Mouse (Mus musculus): Measurements from ENCODE around the gene Eprs. TPM values are rescaled to one million over a fixed set of nuclear protein-coding genes. Genes with fewer than 3 reads are reported as not detected.

Eprs gene
- total RNA-seq, 2 experiments from 2014 or later = 71.6 to 79.3 TPM

GRCm38 (mm10) chr1:185364183-185364540, 1.3 kb downstream of the Eprs start:
- no peak for TF ChIP-seq CTCF (IDR thresholded peaks at IDR 0.05)
- no peak overlapping the region for H3K27ac ChIP-seq
- H3K4me3 ChIP-seq = peak overlapping the region; percentile 91
- DNase-seq (ENCODE audit: extremely low spot score in 1 of 2, low spot score in 2 of 2) = no peak
- intact Hi-C loops (cut with DNase I) = no loop called here

GRCm38 (mm10) chr1:185367383-185367782, 4.5 kb downstream of the Eprs start:
- Histone ChIP-seq H3K27ac (no peak overlapping the region), H3K4me3 (no peak overlapping the region)
- TF ChIP-seq CTCF (IDR thresholded peaks at IDR 0.05) = no peak
- no peak for DNase-seq (ENCODE audit: extremely low spot score in 1 of 2, low spot score in 2 of 2)
- intact Hi-C loops (cut with DNase I) = no loop called here

- H3K4me3 ChIP-seq = no peak overlapping the region
- TF ChIP-seq CTCF (IDR thresholded peaks at IDR 0.05) = no peak
- H3K27ac ChIP-seq = no peak overlapping the region
- DNase-seq (ENCODE audit: extremely low spot score in 1 of 2, low spot score in 2 of 2) = no peak
- intact Hi-C loops (cut with DNase I) = no loop called here
These were observed 7.1 kb downstream of the Eprs start for GRCm38 (mm10) chr1:185369979-185370378.

GRCm38 (mm10) chr1:185376390-185376789, 13.5 kb downstream of the Eprs start:
- intact Hi-C loops (cut with DNase I) = no loop called here
- Histone ChIP-seq H3K4me3 (no peak overlapping the region), H3K27ac (no peak overlapping the region)
- peak in 1 of 2 experiments; percentile 16 for DNase-seq (ENCODE audit: extremely low spot score in 1 of 2, low spot score in 2 of 2)
- TF ChIP-seq CTCF (IDR thresholded peaks at IDR 0.05) = no peak

- no peak for TF ChIP-seq CTCF (IDR thresholded peaks at IDR 0.05)
- no peak overlapping the region for H3K27ac ChIP-seq
- intact Hi-C loops (cut with DNase I) = no loop called here
- no peak overlapping the region for H3K4me3 ChIP-seq
- no peak for DNase-seq (ENCODE audit: extremely low spot score in 1 of 2, low spot score in 2 of 2)
These were observed 14.6 kb downstream of the Eprs start for GRCm38 (mm10) chr1:185377429-185377828.

GRCm38 (mm10) chr1:185401615-185402014, 38.8 kb downstream of the Eprs start:
- Histone ChIP-seq H3K27ac (no peak overlapping the region), H3K4me3 (no peak overlapping the region)
- no peak for DNase-seq (ENCODE audit: extremely low spot score in 1 of 2, low spot score in 2 of 2)
- intact Hi-C loops (cut with DNase I) = no loop called here
- no peak for TF ChIP-seq CTCF (IDR thresholded peaks at IDR 0.05)

GRCm38 (mm10) chr1:185404021-185404420, 41.2 kb downstream of the Eprs start:
- no peak for DNase-seq (ENCODE audit: extremely low spot score in 1 of 2, low spot score in 2 of 2)
- TF ChIP-seq CTCF (IDR thresholded peaks at IDR 0.05) = peak; percentile 74
- no peak overlapping the region for H3K4me3 ChIP-seq
- H3K27ac ChIP-seq = no peak overlapping the region
- intact Hi-C loops (cut with DNase I) = no loop called here

GRCm38 (mm10) chr1:185405921-185406320, 43.1 kb downstream of the Eprs start:
- TF ChIP-seq CTCF (IDR thresholded peaks at IDR 0.05) = no peak
- no peak overlapping the region for H3K4me3 ChIP-seq
- H3K27ac ChIP-seq = no peak overlapping the region
- intact Hi-C loops (cut with DNase I) = no loop called here
- DNase-seq (ENCODE audit: extremely low spot score in 1 of 2, low spot score in 2 of 2) = no peak

- H3K27ac ChIP-seq = no peak overlapping the region
- DNase-seq (ENCODE audit: extremely low spot score in 1 of 2, low spot score in 2 of 2) = no peak
- TF ChIP-seq CTCF (IDR thresholded peaks at IDR 0.05) = peak; percentile 49
- intact Hi-C loops (cut with DNase I) = no loop called here
- H3K4me3 ChIP-seq = no peak overlapping the region
These were observed 47.0 kb downstream of the Eprs start for GRCm38 (mm10) chr1:185409831-185410230.

- peak; percentile 14; the same call in 1 of the 2 replicates for TF ChIP-seq CTCF (IDR thresholded peaks at IDR 0.05)
- Histone ChIP-seq H3K27ac (no peak overlapping the region), H3K4me3 (no peak overlapping the region)
- intact Hi-C loops (cut with DNase I) = loop anchor here (5.0 kb wide), 2 partner anchors 36 to 84 kb away; no protein-coding TSS in a partner anchor
- no peak for DNase-seq (ENCODE audit: extremely low spot score in 1 of 2, low spot score in 2 of 2)
These were observed 55.2 kb downstream of the Eprs start for GRCm38 (mm10) chr1:185418011-185418410.

GRCm38 (mm10) chr1:185419805-185420204, 57.0 kb downstream of the Eprs start:
- no peak for TF ChIP-seq CTCF (IDR thresholded peaks at IDR 0.05)
- Histone ChIP-seq H3K4me3 (no peak overlapping the region), H3K27ac (no peak overlapping the region)
- intact Hi-C loops (cut with DNase I) = loop anchor here (5.0 kb wide), 2 partner anchors 38 to 82 kb away; no protein-coding TSS in a partner anchor
- no peak for DNase-seq (ENCODE audit: extremely low spot score in 1 of 2, low spot score in 2 of 2)

- intact Hi-C loops (cut with DNase I) = no loop called here
- Histone ChIP-seq H3K27ac (no peak overlapping the region), H3K4me3 (no peak overlapping the region)
- no peak for DNase-seq (ENCODE audit: extremely low spot score in 1 of 2, low spot score in 2 of 2)
- TF ChIP-seq CTCF (IDR thresholded peaks at IDR 0.05) = no peak
These were observed 57.9 kb downstream of the Eprs start for GRCm38 (mm10) chr1:185420776-185421175.

- no peak for DNase-seq (ENCODE audit: extremely low spot score in 1 of 2, low spot score in 2 of 2)
- Histone ChIP-seq H3K4me3 (no peak overlapping the region), H3K27ac (no peak overlapping the region)
- intact Hi-C loops (cut with DNase I) = no loop called here
- no peak for TF ChIP-seq CTCF (IDR thresholded peaks at IDR 0.05)
These were observed 63.7 kb downstream of the Eprs start for GRCm38 (mm10) chr1:185426583-185426982.

All from left cerebral cortex, adult 2 months (tissue).